Mouse (Mus musculus) erythroid progenitor cell, adult 5-6 weeks (primary cell): Measurements from ENCODE around the gene Erbin. TPM values are rescaled to one million over a fixed set of nuclear protein-coding genes. Genes with fewer than 3 reads are reported as not detected.

Experiments used
- total RNA-seq, 2 experiments: library from RNA; stranded (forward) in 1 of 2; stranded (reverse) in 1 of 2; fragments of 150-400 nt in 1 of 2; fragments of 186-747, 209-891 nt in 1 of 2; gene quantifications; 2 replicates each; pipeline versions ENCODE4 v1.2.3 to v1.2.4; 2015 to 2017; ENCODE audit warnings: low replicate concordance in 2 of 2

Erbin gene
- total RNA-seq, 2 experiments from 2014 or later = 34.8 to 47.4 TPM

Other genes starting within 250 kb of the Erbin start
- 28.9 and 34.6 TPM in 2 replicates for gene Srek1, start 145.9 kb downstream of the Erbin start, total RNA-seq (2015; ENCODE audit: low replicate concordance)
- gene Srek1, start 145.9 kb downstream of the Erbin start, total RNA-seq (2017; ENCODE audit: low replicate concordance) = 76.4 and 103 TPM in 2 replicates
- gene Nln, start 189.1 kb upstream of the Erbin start, total RNA-seq (2015; ENCODE audit: low replicate concordance) = 5.8 and 11.7 TPM in 2 replicates
- gene Nln, start 189.1 kb upstream of the Erbin start, total RNA-seq (2017; ENCODE audit: low replicate concordance) = 3.5 and 4.4 TPM in 2 replicates
- not detected in 2 replicates for gene Sgtb, start 189.2 kb upstream of the Erbin start, total RNA-seq (2015; ENCODE audit: low replicate concordance)
- not detected in 2 replicates for gene Sgtb, start 189.2 kb upstream of the Erbin start, total RNA-seq (2017; ENCODE audit: low replicate concordance)